Mouse (Mus musculus) lung, postnatal 0 days (tissue): ENCODE data around the gene Ndufv1.

Experiments used
- CTCF ChIP-seq: IDR thresholded peaks from 2 replicates; pipeline ENCODE4 v1.5.1; 2016; ENCODE audit warnings: antibody characterized with exemption, mild to moderate bottlenecking
- EP300 ChIP-seq: IDR thresholded peaks from 2 replicates; pipeline ENCODE4 v1.6.1; 2016; ENCODE audit warnings: antibody characterized with exemption, mild to moderate bottlenecking, control low read depth

DNA sequence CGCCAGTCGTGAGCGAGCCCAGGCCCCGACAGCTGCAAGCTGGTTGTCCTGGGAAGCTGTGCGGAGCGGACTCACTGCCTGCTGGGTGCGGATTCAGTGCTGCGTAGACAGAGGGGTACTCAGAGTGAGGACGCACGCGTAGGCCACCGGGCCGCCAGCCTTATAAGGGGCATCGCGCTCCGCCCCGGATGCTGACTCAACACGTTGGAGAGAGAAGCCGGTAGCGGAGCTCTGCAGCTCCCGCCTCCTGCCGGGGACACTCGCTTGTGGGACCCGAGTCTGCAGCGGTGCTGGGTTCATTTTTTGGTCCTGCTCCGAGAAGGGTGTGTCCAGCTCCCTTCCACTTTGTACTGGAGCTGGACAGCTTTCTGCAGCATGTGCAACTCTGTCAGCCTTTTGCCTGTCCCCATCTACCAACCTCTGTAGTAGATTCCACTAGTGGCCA, 25.2 kb upstream of the Ndufv1 start, which contains the start of gene Gstp1:
- TF ChIP-seq CTCF (peak; percentile 57), EP300 (no peak)
